Mouse (Mus musculus): ENCODE results near the gene Flot1. TPM values are rescaled to one million over a fixed set of nuclear protein-coding genes. Genes with fewer than 3 reads are reported as not detected.

Gene Flot1
- polyA plus RNA-seq, 1 experiment from 2014 or later = 121 TPM

DNA sequence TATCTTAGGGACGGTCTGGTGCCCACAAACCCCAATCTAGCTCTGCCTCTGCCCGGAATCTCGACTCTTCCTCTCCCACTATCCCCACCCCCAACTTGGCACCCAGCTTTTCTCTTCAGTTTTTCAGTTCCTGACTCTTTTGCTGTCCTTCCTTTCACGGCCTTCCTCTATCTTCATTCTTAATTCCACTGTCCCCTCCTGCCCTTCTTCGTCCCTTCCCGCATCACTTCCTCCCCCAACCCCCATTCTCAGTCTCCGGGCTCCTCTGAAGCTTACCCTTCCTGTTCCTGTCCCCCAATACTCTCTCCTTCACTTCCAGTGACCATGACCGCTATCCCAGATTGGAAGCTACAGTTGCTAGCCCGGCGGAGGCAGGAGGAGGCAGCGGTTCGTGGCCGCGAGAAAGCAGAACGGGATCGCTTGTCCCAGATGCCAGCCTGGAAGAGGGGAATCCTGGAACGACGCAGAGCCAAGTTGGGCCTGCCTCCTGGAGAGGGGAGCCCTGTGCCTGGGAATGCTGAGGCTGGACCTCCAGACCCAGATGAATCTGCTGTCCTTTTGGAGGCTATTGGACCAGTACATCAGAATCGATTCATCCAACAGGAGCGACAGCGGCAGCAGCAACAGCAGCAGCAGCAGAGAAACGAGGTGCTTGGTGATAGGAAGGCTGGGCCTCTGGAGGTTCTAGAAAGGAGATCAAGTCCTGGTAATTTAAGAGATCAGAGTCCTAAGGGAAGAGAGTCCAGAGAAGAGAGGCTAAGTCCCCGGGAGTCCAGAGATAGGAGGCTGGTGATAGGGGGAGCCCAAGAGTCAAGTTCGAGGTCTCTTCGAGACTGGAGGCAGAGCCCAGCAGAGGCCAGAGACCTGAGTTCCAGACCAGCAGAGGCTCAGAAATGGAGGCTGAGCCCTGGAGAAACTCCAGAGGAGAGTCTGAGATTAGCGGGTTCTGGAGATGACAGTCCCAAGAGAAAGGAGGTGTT, 44.2 kb downstream of the Flot1 start:
- H3K27me3 ChIP-seq (ENCODE audit: control insufficient read depth, insufficient read depth, low read length) = no peaks in the 10 kb centered on the region
- peak overlapping the region; percentile 91 for H3K9ac ChIP-seq (replicated peaks; ENCODE audit: low read depth, low read length)
- H3K27ac ChIP-seq (ENCODE audit: low read depth, low read length) = peak overlapping the region; percentile 96
- WGBS = 8% methylated on average over 26 of the region's 26 CpGs
- H3K4me3 ChIP-seq (ENCODE audit: low read depth, low read length) = peak overlapping the region; percentile 78
- no peak for ATAC-seq (ENCODE audit: low read depth)
- peak overlapping the region; percentile 94 for H3K4me2 ChIP-seq (ENCODE audit: low read depth, low read length)
- H3K36me3 ChIP-seq (ENCODE audit: control insufficient read depth, insufficient read depth, low read length) = no peaks in the 10 kb centered on the region
- H3K4me1 ChIP-seq (ENCODE audit: control insufficient read depth, insufficient read depth, low read length) = peaks cover 40% of the 10 kb centered on the region
- no peaks in the 10 kb centered on the region for H3K9me3 ChIP-seq (ENCODE audit: control insufficient read depth, low read length)

DNA sequence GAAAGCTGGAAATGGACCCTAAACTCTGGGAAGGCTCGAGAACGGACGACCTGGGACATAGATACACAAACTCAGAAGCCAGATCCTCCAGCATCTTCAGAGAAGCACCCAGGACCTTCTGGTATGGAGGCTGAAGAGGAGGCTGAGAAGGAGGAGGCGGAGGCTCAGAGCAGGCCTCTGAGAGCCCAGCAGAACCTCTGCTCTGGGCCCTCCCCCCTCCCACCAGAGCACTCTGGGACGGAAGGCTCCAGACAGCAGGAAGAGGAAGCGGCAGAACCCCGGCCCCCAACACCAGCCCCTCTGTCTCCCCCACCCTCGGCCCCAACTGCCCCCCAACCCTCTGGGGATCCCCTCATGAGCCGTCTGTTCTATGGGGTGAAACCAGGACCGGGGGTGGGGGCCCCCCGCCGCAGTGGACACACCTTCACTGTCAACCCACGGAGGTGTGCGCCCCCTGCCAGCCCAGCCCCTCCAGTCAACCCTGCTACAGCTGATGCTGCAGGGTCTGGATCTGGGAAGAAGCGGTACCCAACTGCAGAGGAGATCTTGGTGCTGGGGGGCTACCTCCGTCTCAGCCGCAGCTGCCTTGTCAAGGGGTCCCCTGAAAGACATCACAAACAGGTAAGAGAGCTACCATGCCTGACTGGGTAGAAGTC, 45.3 kb downstream of the Flot1 start:
- Histone ChIP-seq H3K4me1 (ENCODE audit: control insufficient read depth, insufficient read depth, low read length) (peaks cover 45% of the 10 kb centered on the region), H3K9ac (replicated peaks; ENCODE audit: low read depth, low read length) (peak overlapping the region; percentile 63)

GRCm38 (mm10) chr17:35868961-35869345, 45.9 kb downstream of the Flot1 start:
- ATAC-seq (ENCODE audit: low read depth) = no peak
- Histone ChIP-seq H3K4me2 (ENCODE audit: low read depth, low read length) (peak overlapping the region; percentile 94), H3K9ac (replicated peaks; ENCODE audit: low read depth, low read length) (peak overlapping the region; percentile 63), H3K27ac (ENCODE audit: low read depth, low read length) (0 out of 2 replicates have a peak overlapping the region, but pooled peaks have one; percentile 1), H3K4me1 (ENCODE audit: control insufficient read depth, insufficient read depth, low read length) (peaks cover 49% of the 10 kb centered on the region), H3K36me3 (ENCODE audit: control insufficient read depth, insufficient read depth, low read length) (peaks cover 2% of the 10 kb centered on the region), H3K9me3 (ENCODE audit: control insufficient read depth, low read length) (no peaks in the 10 kb centered on the region), H3K27me3 (ENCODE audit: control insufficient read depth, insufficient read depth, low read length) (no peaks in the 10 kb centered on the region), H3K4me3 (ENCODE audit: low read depth, low read length) (peak overlapping the region; percentile 78)
- 12% methylated on average over 7 of the region's 7 CpGs for WGBS

More for the DNA sequence above, 45.3 kb downstream of the Flot1 start:
- WGBS = 34% methylated on average over 17 of the region's 17 CpGs
- no peak for ATAC-seq (ENCODE audit: low read depth)
- Histone ChIP-seq H3K9me3 (ENCODE audit: control insufficient read depth, low read length) (no peaks in the 10 kb centered on the region), H3K36me3 (ENCODE audit: control insufficient read depth, insufficient read depth, low read length) (no peaks in the 10 kb centered on the region), H3K27me3 (ENCODE audit: control insufficient read depth, insufficient read depth, low read length) (no peaks in the 10 kb centered on the region), H3K4me2 (ENCODE audit: low read depth, low read length) (peak overlapping the region; percentile 94), H3K4me3 (ENCODE audit: low read depth, low read length) (peak overlapping the region; percentile 78), H3K27ac (ENCODE audit: low read depth, low read length) (peak overlapping the region; percentile 31; the same call in 1 of the 2 replicates)

GRCm38 (mm10) chr17:35869346-35870067, 46.5 kb downstream of the Flot1 start:
- peaks cover 49% of the 10 kb centered on the region for H3K4me1 ChIP-seq (ENCODE audit: control insufficient read depth, insufficient read depth, low read length)
- peak overlapping the region; percentile 64; the same call in 1 of the 2 replicates for H3K27ac ChIP-seq (ENCODE audit: low read depth, low read length)
- H3K27me3 ChIP-seq (ENCODE audit: control insufficient read depth, insufficient read depth, low read length) = no peaks in the 10 kb centered on the region
- peak overlapping the region; percentile 78 for H3K4me3 ChIP-seq (ENCODE audit: low read depth, low read length)
- H3K36me3 ChIP-seq (ENCODE audit: control insufficient read depth, insufficient read depth, low read length) = peaks cover 8% of the 10 kb centered on the region
- no peaks in the 10 kb centered on the region for H3K9me3 ChIP-seq (ENCODE audit: control insufficient read depth, low read length)
- no peak for ATAC-seq (ENCODE audit: low read depth)
- whole genome bisulfite sequencing = 3% methylated on average over 7 of the region's 7 CpGs
- H3K9ac ChIP-seq (replicated peaks; ENCODE audit: low read depth, low read length) = peak overlapping the region; percentile 63
- peak overlapping the region; percentile 94 for H3K4me2 ChIP-seq (ENCODE audit: low read depth, low read length)

DNA sequence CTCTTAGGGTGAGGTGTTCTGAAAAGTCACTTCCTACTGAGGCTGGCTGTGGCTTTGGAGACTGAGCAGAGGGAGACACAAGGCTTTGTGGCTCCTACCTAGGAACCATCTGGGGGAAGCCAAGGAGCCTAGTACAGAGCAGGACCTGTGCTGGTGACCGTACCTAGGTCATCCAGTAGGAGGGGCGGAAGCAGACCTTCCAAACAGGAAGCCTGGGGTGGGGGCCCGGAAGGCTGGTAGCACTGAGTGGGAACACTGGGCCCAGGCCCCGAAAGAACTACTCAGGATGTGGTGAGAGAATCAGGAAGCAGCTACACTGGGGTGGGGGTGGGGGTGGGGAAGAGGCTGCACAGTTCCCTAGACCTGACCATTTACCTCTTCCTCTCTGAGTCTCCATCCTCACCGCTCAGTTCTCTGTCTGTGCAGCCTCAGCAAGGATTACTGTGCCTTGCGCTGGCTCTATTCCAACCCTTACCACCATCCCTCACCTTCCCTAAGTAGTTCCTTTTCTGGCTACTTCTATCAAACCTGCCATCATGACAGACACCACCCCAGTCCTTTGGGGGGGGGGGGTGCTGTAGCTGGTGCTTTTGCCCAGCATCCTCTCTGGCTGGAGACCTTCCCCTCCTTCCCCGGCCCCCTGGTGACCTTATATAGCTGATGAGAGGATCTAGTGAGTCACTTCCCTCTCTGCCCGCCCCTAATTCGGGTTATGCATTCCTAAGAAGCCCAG, 47.3 kb downstream of the Flot1 start:
- H3K4me1 ChIP-seq (ENCODE audit: control insufficient read depth, insufficient read depth, low read length) = peaks cover 44% of the 10 kb centered on the region
- H3K36me3 ChIP-seq (ENCODE audit: control insufficient read depth, insufficient read depth, low read length) = peaks cover 15% of the 10 kb centered on the region
- 69% methylated on average over 9 of the region's 9 CpGs for WGBS
- peak overlapping the region; percentile 64; the same call in 1 of the 2 replicates for H3K27ac ChIP-seq (ENCODE audit: low read depth, low read length)
- H3K27me3 ChIP-seq (ENCODE audit: control insufficient read depth, insufficient read depth, low read length) = no peaks in the 10 kb centered on the region
- H3K9me3 ChIP-seq (ENCODE audit: control insufficient read depth, low read length) = no peaks in the 10 kb centered on the region
- H3K4me2 ChIP-seq (ENCODE audit: low read depth, low read length) = peak overlapping the region; percentile 94
- no peak for ATAC-seq (ENCODE audit: low read depth)
- H3K4me3 ChIP-seq (ENCODE audit: low read depth, low read length) = peak overlapping the region; percentile 78
- peak overlapping the region; percentile 63 for H3K9ac ChIP-seq (replicated peaks; ENCODE audit: low read depth, low read length)

DNA sequence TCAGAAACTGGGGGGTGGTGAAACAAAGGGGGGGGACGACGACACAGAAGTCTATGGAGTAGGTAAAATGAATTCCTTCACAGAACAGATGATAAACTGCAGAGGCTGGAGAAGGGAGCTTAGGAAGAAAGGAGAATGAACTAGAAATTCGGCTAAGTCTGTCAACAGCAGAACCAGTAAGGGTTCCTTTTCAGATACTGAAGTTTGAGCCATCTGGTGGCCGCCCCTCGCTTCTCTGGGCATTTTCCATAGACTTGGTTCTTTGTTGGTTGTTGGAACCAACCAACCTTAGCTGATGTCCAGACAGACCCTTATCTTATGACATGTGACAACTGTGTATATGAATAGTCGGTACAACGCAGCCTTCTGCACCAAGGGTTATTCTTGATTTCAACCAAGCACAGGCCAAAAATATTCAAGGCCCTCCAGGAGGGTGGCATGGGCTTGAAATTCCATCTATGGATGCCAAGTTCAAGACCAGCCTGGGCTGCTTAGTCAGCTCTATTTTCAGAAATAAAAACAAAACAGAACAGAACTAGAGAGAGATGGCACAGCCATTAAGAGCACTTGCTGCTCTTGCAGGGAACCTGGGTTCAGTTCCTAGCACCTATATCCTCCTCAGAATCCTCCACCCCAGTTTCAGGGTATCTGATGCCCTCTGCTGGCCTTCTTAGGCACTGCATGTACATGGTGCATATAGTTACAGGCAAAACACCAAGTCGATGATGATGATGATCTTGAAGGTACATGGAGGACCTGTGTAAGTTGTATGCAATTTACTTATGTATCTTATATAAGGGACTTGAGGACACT, 48.1 kb downstream of the Flot1 start:
- Histone ChIP-seq H3K27me3 (ENCODE audit: control insufficient read depth, insufficient read depth, low read length) (no peaks in the 10 kb centered on the region), H3K9me3 (ENCODE audit: control insufficient read depth, low read length) (no peaks in the 10 kb centered on the region), H3K4me3 (ENCODE audit: low read depth, low read length) (peak overlapping the region; percentile 78; the same call in 1 of the 2 replicates), H3K4me2 (ENCODE audit: low read depth, low read length) (peak overlapping the region; percentile 94), H3K9ac (replicated peaks; ENCODE audit: low read depth, low read length) (peak overlapping the region; percentile 63; the same call in 1 of the 2 replicates), H3K36me3 (ENCODE audit: control insufficient read depth, insufficient read depth, low read length) (peaks cover 16% of the 10 kb centered on the region), H3K27ac (ENCODE audit: low read depth, low read length) (no peak overlapping the region), H3K4me1 (ENCODE audit: control insufficient read depth, insufficient read depth, low read length) (peaks cover 44% of the 10 kb centered on the region)
- ATAC-seq (ENCODE audit: low read depth) = no peak
- WGBS = 85% methylated on average over 8 of the region's 8 CpGs

GRCm38 (mm10) chr17:35873774-35874519, 50.9 kb downstream of the Flot1 start:
- no peaks in the 10 kb centered on the region for H3K9me3 ChIP-seq (ENCODE audit: control insufficient read depth, low read length)
- H3K4me3 ChIP-seq (ENCODE audit: low read depth, low read length) = no peak overlapping the region
- H3K36me3 ChIP-seq (ENCODE audit: control insufficient read depth, insufficient read depth, low read length) = peaks cover 19% of the 10 kb centered on the region
- peaks cover 31% of the 10 kb centered on the region for H3K4me1 ChIP-seq (ENCODE audit: control insufficient read depth, insufficient read depth, low read length)
- H3K27me3 ChIP-seq (ENCODE audit: control insufficient read depth, insufficient read depth, low read length) = no peaks in the 10 kb centered on the region
- 0 out of 2 replicates have a peak overlapping the region, but pooled peaks have one; percentile 44 for H3K27ac ChIP-seq (ENCODE audit: low read depth, low read length)
- no peak overlapping the region; the same call in 1 of the 2 replicates for H3K4me2 ChIP-seq (ENCODE audit: low read depth, low read length)
- H3K9ac ChIP-seq (replicated peaks; ENCODE audit: low read depth, low read length) = no peak overlapping the region
- WGBS = 32% methylated on average over 21 of the region's 21 CpGs
- ATAC-seq (ENCODE audit: low read depth) = peak; percentile 45; the same call in 1 of the 2 replicates

All from neural tube, embryonic 14.5 days (tissue).